Mouse (Mus musculus): ENCODE measurements around the gene Rpl18a. TPM values are rescaled to one million over a fixed set of nuclear protein-coding genes. Genes with fewer than 3 reads are reported as not detected.

Rpl18a gene
- polyA plus RNA-seq, 1 experiment from 2014 or later, result 3,565 TPM

- H3K4me3 ChIP-seq (replicated peaks; ENCODE audit: low read length), result no peak overlapping the region
- H3K9ac ChIP-seq (ENCODE audit: low read length), result no peak overlapping the region
- no peaks in the 10 kb centered on the region for H3K4me1 ChIP-seq (ENCODE audit: control insufficient read depth, insufficient read depth, low read length)
- H3K9me3 ChIP-seq (replicated peaks; ENCODE audit: control insufficient read depth, low read length), result no peaks in the 10 kb centered on the region
- WGBS, result 58% methylated on average over 4 of the region's 4 CpGs
- ATAC-seq (ENCODE audit: insufficient read depth, low FRiP score), result no peak
- no peak overlapping the region for H3K4me2 ChIP-seq (ENCODE audit: low read depth, low read length)
- H3K36me3 ChIP-seq (ENCODE audit: control insufficient read depth, insufficient read depth, low read length), result no peaks in the 10 kb centered on the region
- H3K27me3 ChIP-seq (ENCODE audit: control insufficient read depth, insufficient read depth, low read length), result no peaks in the 10 kb centered on the region
- H3K27ac ChIP-seq (ENCODE audit: low read length), result no peak overlapping the region
Measured at GRCm38 (mm10) chr8:70879500-70879899, 17.7 kb downstream of the Rpl18a start.

GRCm38 (mm10) chr8:70878178-70878577 lies 19.0 kb downstream of the Rpl18a start:
- no peak overlapping the region for H3K4me2 ChIP-seq (ENCODE audit: low read depth, low read length)
- H3K4me1 ChIP-seq (ENCODE audit: control insufficient read depth, insufficient read depth, low read length), result no peaks in the 10 kb centered on the region
- 0 out of 2 replicates have a peak overlapping the region, but pooled peaks have one; percentile 5 for H3K27ac ChIP-seq (ENCODE audit: low read length)
- H3K9ac ChIP-seq (ENCODE audit: low read length), result no peak overlapping the region
- H3K9me3 ChIP-seq (replicated peaks; ENCODE audit: control insufficient read depth, low read length), result no peaks in the 10 kb centered on the region
- no peak overlapping the region for H3K4me3 ChIP-seq (replicated peaks; ENCODE audit: low read length)
- WGBS, result 46% methylated on average over 2 of the region's 2 CpGs
- no peaks in the 10 kb centered on the region for H3K36me3 ChIP-seq (ENCODE audit: control insufficient read depth, insufficient read depth, low read length)
- peak; percentile 12; the same call in 1 of the 2 replicates for ATAC-seq (ENCODE audit: insufficient read depth, low FRiP score)
- H3K27me3 ChIP-seq (ENCODE audit: control insufficient read depth, insufficient read depth, low read length), result no peaks in the 10 kb centered on the region

- peaks cover 2% of the 10 kb centered on the region; the same call in 1 of the 2 replicates for H3K4me1 ChIP-seq (ENCODE audit: control insufficient read depth, insufficient read depth, low read length)
- H3K36me3 ChIP-seq (ENCODE audit: control insufficient read depth, insufficient read depth, low read length), result no peaks in the 10 kb centered on the region
- no peak overlapping the region for H3K4me2 ChIP-seq (ENCODE audit: low read depth, low read length)
- WGBS, result 47% methylated on average over 4 of the region's 4 CpGs
- H3K27me3 ChIP-seq (ENCODE audit: control insufficient read depth, insufficient read depth, low read length), result no peaks in the 10 kb centered on the region
- no peak for ATAC-seq (ENCODE audit: insufficient read depth, low FRiP score)
- H3K9ac ChIP-seq (ENCODE audit: low read length), result no peak overlapping the region
- no peak overlapping the region for H3K27ac ChIP-seq (ENCODE audit: low read length)
- no peak overlapping the region for H3K4me3 ChIP-seq (replicated peaks; ENCODE audit: low read length)
- no peaks in the 10 kb centered on the region for H3K9me3 ChIP-seq (replicated peaks; ENCODE audit: control insufficient read depth, low read length)
Measured at GRCm38 (mm10) chr8:70876382-70876781, 20.8 kb downstream of the Rpl18a start.

GRCm38 (mm10) chr8:70874441-70874840 lies 22.8 kb downstream of the Rpl18a start:
- Histone ChIP-seq H3K9me3 (replicated peaks; ENCODE audit: control insufficient read depth, low read length) (no peaks in the 10 kb centered on the region), H3K36me3 (ENCODE audit: control insufficient read depth, insufficient read depth, low read length) (no peaks in the 10 kb centered on the region), H3K27ac (ENCODE audit: low read length) (no peak overlapping the region), H3K4me1 (ENCODE audit: control insufficient read depth, insufficient read depth, low read length) (peaks cover 6% of the 10 kb centered on the region), H3K9ac (ENCODE audit: low read length) (no peak overlapping the region), H3K27me3 (ENCODE audit: control insufficient read depth, insufficient read depth, low read length) (no peaks in the 10 kb centered on the region), H3K4me3 (replicated peaks; ENCODE audit: low read length) (no peak overlapping the region), H3K4me2 (ENCODE audit: low read depth, low read length) (no peak overlapping the region)
- no peak for ATAC-seq (ENCODE audit: insufficient read depth, low FRiP score)
- 91% methylated on average over 13 of the region's 13 CpGs for WGBS

- whole genome bisulfite sequencing, result under 1% methylated on average over 46 of the region's 46 CpGs
- H3K4me2 ChIP-seq (ENCODE audit: low read depth, low read length), result peak within 1 kb of the TSS; percentile 78
- no peaks in the 10 kb centered on the region for H3K36me3 ChIP-seq (ENCODE audit: control insufficient read depth, insufficient read depth, low read length)
- H3K9ac ChIP-seq (ENCODE audit: low read length), result peak within 1 kb of the TSS; percentile 83
- H3K9me3 ChIP-seq (replicated peaks; ENCODE audit: control insufficient read depth, low read length), result no peaks in the 10 kb centered on the region
- H3K27me3 ChIP-seq (ENCODE audit: control insufficient read depth, insufficient read depth, low read length), result no peaks in the 10 kb centered on the region
- peak within 1 kb of the TSS; percentile 78 for H3K27ac ChIP-seq (ENCODE audit: low read length)
- H3K4me1 ChIP-seq (ENCODE audit: control insufficient read depth, insufficient read depth, low read length), result peaks cover 15% of the 10 kb centered on the region
- peak within 1 kb of the TSS; percentile 80 for H3K4me3 ChIP-seq (replicated peaks; ENCODE audit: low read length)
- ATAC-seq (ENCODE audit: insufficient read depth, low FRiP score), result peak; percentile 87
Measured at GRCm38 (mm10) chr8:70873364-70873985, 23.7 kb downstream of the Rpl18a start, which contains the start of gene Ccdc124. TSS of gene Ccdc124 (minus strand) at chr8:70873935.

GRCm38 (mm10) chr8:70872643-70873363 lies 24.4 kb downstream of the Rpl18a start:
- ATAC-seq (ENCODE audit: insufficient read depth, low FRiP score), result no peak
- H3K9me3 ChIP-seq (replicated peaks; ENCODE audit: control insufficient read depth, low read length), result no peaks in the 10 kb centered on the region

GRCm38 (mm10) chr8:70871195-70871807 lies 25.9 kb downstream of the Rpl18a start:
- Histone ChIP-seq H3K27me3 (ENCODE audit: control insufficient read depth, insufficient read depth, low read length) (no peaks in the 10 kb centered on the region), H3K9me3 (replicated peaks; ENCODE audit: control insufficient read depth, low read length) (no peaks in the 10 kb centered on the region), H3K9ac (ENCODE audit: low read length) (no peak overlapping the region), H3K27ac (ENCODE audit: low read length) (no peak overlapping the region), H3K36me3 (ENCODE audit: control insufficient read depth, insufficient read depth, low read length) (peaks cover 5% of the 10 kb centered on the region; the same call in 1 of the 2 replicates), H3K4me1 (ENCODE audit: control insufficient read depth, insufficient read depth, low read length) (peaks cover 22% of the 10 kb centered on the region), H3K4me2 (ENCODE audit: low read depth, low read length) (no peak overlapping the region), H3K4me3 (replicated peaks; ENCODE audit: low read length) (no peak overlapping the region)
- 75% methylated on average over 5 of the region's 5 CpGs for WGBS
- ATAC-seq (ENCODE audit: insufficient read depth, low FRiP score), result no peak

More at GRCm38 (mm10) chr8:70872643-70873363, 24.4 kb downstream of the Rpl18a start:
- Histone ChIP-seq H3K4me3 (replicated peaks; ENCODE audit: low read length) (peak overlapping the region; percentile 80), H3K9ac (ENCODE audit: low read length) (peak overlapping the region; percentile 83), H3K27ac (ENCODE audit: low read length) (peak overlapping the region; percentile 78), H3K36me3 (ENCODE audit: control insufficient read depth, insufficient read depth, low read length) (peaks cover 5% of the 10 kb centered on the region; the same call in 1 of the 2 replicates), H3K4me1 (ENCODE audit: control insufficient read depth, insufficient read depth, low read length) (peaks cover 20% of the 10 kb centered on the region), H3K4me2 (ENCODE audit: low read depth, low read length) (peak overlapping the region; percentile 78), H3K27me3 (ENCODE audit: control insufficient read depth, insufficient read depth, low read length) (no peaks in the 10 kb centered on the region)
- WGBS, result 4% methylated on average over 31 of the region's 31 CpGs

GRCm38 (mm10) chr8:70869601-70870041 lies 27.6 kb downstream of the Rpl18a start:
- Histone ChIP-seq H3K4me3 (replicated peaks; ENCODE audit: low read length) (no peak overlapping the region), H3K36me3 (ENCODE audit: control insufficient read depth, insufficient read depth, low read length) (peaks cover 5% of the 10 kb centered on the region; the same call in 1 of the 2 replicates), H3K27me3 (ENCODE audit: control insufficient read depth, insufficient read depth, low read length) (no peaks in the 10 kb centered on the region; the same call in 1 of the 2 replicates), H3K4me2 (ENCODE audit: low read depth, low read length) (no peak overlapping the region), H3K9me3 (replicated peaks; ENCODE audit: control insufficient read depth, low read length) (no peaks in the 10 kb centered on the region), H3K9ac (ENCODE audit: low read length) (peak overlapping the region; percentile 46; the same call in 1 of the 2 replicates), H3K4me1 (ENCODE audit: control insufficient read depth, insufficient read depth, low read length) (peaks cover 30% of the 10 kb centered on the region), H3K27ac (ENCODE audit: low read length) (no peak overlapping the region)
- peak; percentile 20; the same call in 1 of the 2 replicates for ATAC-seq (ENCODE audit: insufficient read depth, low FRiP score)
- WGBS, result 52% methylated on average over 16 of the region's 16 CpGs

Measured in stomach, embryonic 16.5 days (tissue).